In genomic region chr14:61439141-61439660, GRCm38 (mm10) we compare ENCODE assay signal across 8 mouse cellular contexts. TPM values are rescaled to one million over a fixed set of nuclear protein-coding genes. Genes with fewer than 3 reads are reported as not detected.
DNase-seq lines count a peak whose midpoint lies in the region; ATAC-seq and TF ChIP-seq lines count a peak whose summit lies in the region.

No protein-coding gene starts in this region.

- H3K4me1 ChIP-seq in cerebellum, adult 2 months (ENCODE audit: control insufficient read depth, insufficient read depth, low read length), result peaks cover 2% of the 10 kb centered on the region; the same call in 1 of the 2 replicates
- peaks cover 8 to 14% of the 10 kb centered on the region in 2 experiments for H3K4me1 ChIP-seq in liver, embryonic 14.5 days (replicated peaks; ENCODE audit: control insufficient read depth in 2 of 2, insufficient read depth in 2 of 2, low read length in 1 of 2)
- peaks cover 14% of the 10 kb centered on the region for H3K4me1 ChIP-seq in neural tube, embryonic 12.5 days

- TF ChIP-seq CTCF in cerebellum, adult 2 months (IDR thresholded peaks at IDR 0.05; ENCODE audit: borderline replicate concordance, insufficient read depth, low read depth, low read length), result no peak
- TF ChIP-seq CTCF in liver, embryonic 14.5 days (IDR thresholded peaks at IDR 0.05; ENCODE audit: low read depth), result no peak

- peak overlapping the region; percentile 85 for H3K4me2 ChIP-seq in liver, embryonic 14.5 days (ENCODE audit: low read depth)
- peak overlapping the region; percentile 66 for H3K4me2 ChIP-seq in neural tube, embryonic 12.5 days (replicated peaks)

- TF ChIP-seq EP300 in liver, embryonic 14.5 days (IDR thresholded peaks at IDR 0.05; ENCODE audit: low read depth), result no peak

- H3K36me3 ChIP-seq in liver, embryonic 14.5 days (replicated peaks; ENCODE audit: control insufficient read depth, insufficient read depth, low read depth), result no peaks in the 10 kb centered on the region
- H3K36me3 ChIP-seq in neural tube, embryonic 12.5 days, result no peaks in the 10 kb centered on the region

- no peaks in the 10 kb centered on the region for H3K27me3 ChIP-seq in cerebellum, adult 2 months (ENCODE audit: control insufficient read depth, insufficient read depth, low read length)
- H3K27me3 ChIP-seq in liver, embryonic 14.5 days (ENCODE audit: control insufficient read depth, insufficient read depth, low read length), result no peaks in the 10 kb centered on the region
- no peaks in the 10 kb centered on the region for H3K27me3 ChIP-seq in neural tube, embryonic 12.5 days (replicated peaks)

- H3K4me3 ChIP-seq in cerebellum, adult 2 months (replicated peaks; ENCODE audit: insufficient read depth, low read depth, low read length), result peak overlapping the region; percentile 91
- H3K4me3 ChIP-seq in liver, embryonic 14.5 days (ENCODE audit: insufficient read depth in 1 of 2, low read depth in 2 of 2, low read length in 2 of 2), result peak overlapping the region; percentile 97 to 99
- peak overlapping the region; percentile 93 for H3K4me3 ChIP-seq in neural tube, embryonic 12.5 days

- peak; percentile 63 for DNase-seq in retina, embryonic 14.5 days (ENCODE audit: low spot score)
- no peak for DNase-seq in retina, postnatal 1 day
- no peak for DNase-seq in cerebellum, adult 2 months
- DNase-seq in frontal cortex, postnatal 14 days (ENCODE audit: low spot score in 2 of 2), result peak; percentile 32 to 41
- peak; percentile 30 to 38 for DNase-seq in kidney, adult 8-10 months
- peak; percentile 25 to 37 (median 30) for DNase-seq in liver, embryonic 14.5 days (ENCODE audit: low read depth in 3 of 3, low spot score in 3 of 3)
- peak; percentile 75 for DNase-seq in thymus, postnatal 4 days

- peak; percentile 47 for ATAC-seq in liver, embryonic 14.5 days (ENCODE audit: insufficient read depth)
- peak; percentile 79 for ATAC-seq in neural tube, embryonic 12.5 days (ENCODE audit: low FRiP score, low read depth)

- H3K9me3 ChIP-seq in liver, embryonic 14.5 days (ENCODE audit: control insufficient read depth, low read length), result no peaks in the 10 kb centered on the region
- H3K9me3 ChIP-seq in neural tube, embryonic 12.5 days, result no peaks in the 10 kb centered on the region

- H3K27ac ChIP-seq in cerebellum, adult 2 months (ENCODE audit: insufficient read depth, low read length), result peak overlapping the region; percentile 24; the same call in 1 of the 2 replicates
- peak overlapping the region; percentile 71 for H3K27ac ChIP-seq in liver, embryonic 14.5 days
- peak overlapping the region; percentile 98 for H3K27ac ChIP-seq in neural tube, embryonic 12.5 days

- H3K9ac ChIP-seq in liver, embryonic 14.5 days (replicated peaks), result peak overlapping the region; percentile 96
- peak overlapping the region; percentile 95 for H3K9ac ChIP-seq in neural tube, embryonic 12.5 days

- TF ChIP-seq POLR2A in cerebellum, adult 2 months (IDR thresholded peaks at IDR 0.05; ENCODE audit: borderline replicate concordance, insufficient read depth, low read length), result no peak

- under 1% methylated on average over 56 of the region's 62 CpGs for WGBS in cerebellum, adult 2 months
- under 1% methylated on average over 57 of the region's 62 CpGs for WGBS in liver, embryonic 14.5 days (ENCODE audit: insufficient replicate concordance)
- under 1% methylated on average over 59 of the region's 62 CpGs for WGBS in neural tube, embryonic 12.5 days

RNA-seq across cellular contexts. Expression of gene Kpna3, which starts 0.5 kb away (rescaled TPM):
- polyA plus RNA-seq in cerebellum, adult 2 months (2012; rRNA removed), result 37.7 and 38.9 TPM in 2 replicates
- 8.8 and 13.4 TPM in 2 replicates for polyA plus RNA-seq in liver, embryonic 14.5 days (2012; rRNA removed)
- polyA plus RNA-seq in liver, embryonic 14.5 days (2014; fragmentation: Nextera tagmentation; extraction: Ambion mirVana), result 27.7 and 31.0 TPM in 2 replicates
- polyA plus RNA-seq in neural tube, embryonic 12.5 days (2016; fragmentation: Nextera tagmentation; extraction: Ambion mirVana), result 75.6 and 81.5 TPM in 2 replicates

Comparison
In these comparisons a context has a peak if more than half of its experiments do, and no peak if none do; other contexts are left out.
1. DNase-seq: peak in retina, embryonic 14.5 days (single experiment), frontal cortex, postnatal 14 days (2 of 2), kidney, adult 8-10 months (2 of 2), liver, embryonic 14.5 days (3 of 3) and thymus, postnatal 4 days (single experiment); none in retina, postnatal 1 day (single experiment) and cerebellum, adult 2 months (0 of 2).
2. H3K27ac ChIP-seq: peak in every context shown above with its lines; median percentile 98 in neural tube, embryonic 12.5 days; 71 in liver, embryonic 14.5 days; 24 in cerebellum, adult 2 months.
3. Peak in every context shown above with its lines, with median percentiles within 50 percentile points of each other: H3K4me3 ChIP-seq.